Mouse (Mus musculus) adrenal gland, adult 18-20 months (tissue): Measurements from ENCODE around the gene Nipbl. TPM values are rescaled to one million over a fixed set of nuclear protein-coding genes. Genes with fewer than 3 reads are reported as not detected.
A peak's percentile ranks its signal among the peaks of the same experiment; 100 is the strongest.

Experiments used
- DNase-seq, 2 experiments: peaks; one replicate each; pipeline ENCODE4 v3.0.0; 2021 to 2022; ENCODE audit warnings: low spot score in 2 of 2
- total RNA-seq, 2 experiments: library from RNA; stranded (reverse); gene quantifications; 1 replicate in 1 of 2; 2 replicates in 1 of 2; pipeline ENCODE4 v1.2.3; 2021

The Nipbl gene
- total RNA-seq, 2 experiments from 2014 or later, result 37.4 to 45.7 TPM

GRCm38 (mm10) chr15:8429502-8429901, 14.8 kb downstream of the Nipbl start:
- DNase-seq, result no peak

- DNase-seq, result no peak
These were observed 23.4 kb downstream of the Nipbl start for GRCm38 (mm10) chr15:8420909-8421308.

GRCm38 (mm10) chr15:8416500-8417138, 27.6 kb downstream of the Nipbl start:
- DNase-seq, result no peak

- DNase-seq, result no peak
These were observed 30.9 kb downstream of the Nipbl start for GRCm38 (mm10) chr15:8413356-8413755.

GRCm38 (mm10) chr15:8411873-8412272, 32.4 kb downstream of the Nipbl start:
- DNase-seq, result no peak

- DNase-seq, result no peak
These were observed 33.0 kb downstream of the Nipbl start for GRCm38 (mm10) chr15:8411168-8411837.

GRCm38 (mm10) chr15:8407082-8407481, 37.2 kb downstream of the Nipbl start:
- DNase-seq, result no peak

- no peak for DNase-seq
These were observed 38.0 kb downstream of the Nipbl start for GRCm38 (mm10) chr15:8406219-8406618.

GRCm38 (mm10) chr15:8402591-8402990, 41.7 kb downstream of the Nipbl start:
- no peak for DNase-seq

- no peak for DNase-seq
These were observed 42.7 kb downstream of the Nipbl start for GRCm38 (mm10) chr15:8401536-8401935.

GRCm38 (mm10) chr15:8391764-8392163, 52.5 kb downstream of the Nipbl start:
- DNase-seq, result no peak

GRCm38 (mm10) chr15:8382213-8382612, 62.0 kb downstream of the Nipbl start:
- DNase-seq, result peak in 1 of 2 experiments; percentile 22

- no peak for DNase-seq
These were observed 68.6 kb downstream of the Nipbl start for GRCm38 (mm10) chr15:8375657-8376056.

- no peak for DNase-seq
These were observed 69.5 kb downstream of the Nipbl start for GRCm38 (mm10) chr15:8374724-8375123.

GRCm38 (mm10) chr15:8347104-8347773, 97.0 kb downstream of the Nipbl start:
- no peak for DNase-seq

GRCm38 (mm10) chr15:8340596-8340995, 103.7 kb downstream of the Nipbl start:
- DNase-seq, result no peak

GRCm38 (mm10) chr15:8331547-8331946, 112.7 kb downstream of the Nipbl start:
- no peak for DNase-seq

GRCm38 (mm10) chr15:8325629-8326028, 118.6 kb downstream of the Nipbl start:
- no peak for DNase-seq

GRCm38 (mm10) chr15:8324833-8325232, 119.4 kb downstream of the Nipbl start:
- no peak for DNase-seq

GRCm38 (mm10) chr15:8324061-8324460, 120.2 kb downstream of the Nipbl start:
- DNase-seq, result no peak

GRCm38 (mm10) chr15:8321491-8321890, 122.8 kb downstream of the Nipbl start:
- no peak for DNase-seq

- no peak for DNase-seq
These were observed 125.1 kb downstream of the Nipbl start for GRCm38 (mm10) chr15:8319191-8319590.
